Mouse (Mus musculus) limb, embryonic 14.5 days (tissue): ENCODE measurements around the gene Zdhhc14. TPM values are rescaled to one million over a fixed set of nuclear protein-coding genes. Genes with fewer than 3 reads are reported as not detected.

Experiments used
- ATAC-seq: fragments of 200-750 bp; cut with Nextera tagmentation; 2 replicates; pipeline ENCODE4 v1.8.0; 2017; ENCODE audit warnings: low read depth, moderate number of reproducible peaks, moderate TSS enrichment; ENCODE audit not compliant: low FRiP score
- DNase-seq: peaks from one replicate; pipeline ENCODE4 v3.0.0-alpha.2; 2015; ENCODE audit warnings: low spot score
- H3K27ac ChIP-seq: fragments of 300-500 bp; sonication (generic); replicated peaks from 2 replicates; pipeline ENCODE4 v1.5.1; 2014; ENCODE audit warnings: low read depth, mild to moderate bottlenecking, low read length, moderate library complexity, mixed read lengths
- H3K27me3 ChIP-seq: fragments of 300-500 bp; sonication (generic); 2 replicates; pipeline ENCODE4 v1.6.1; 2014; ENCODE audit warnings: low read length, mixed read lengths; ENCODE audit not compliant: control insufficient read depth, insufficient read depth
- H3K36me3 ChIP-seq: fragments of 300-500 bp; sonication (generic); 2 replicates; pipeline ENCODE4 v1.6.1; 2014; ENCODE audit warnings: mild to moderate bottlenecking, low read length, moderate library complexity, mixed read lengths; ENCODE audit not compliant: control insufficient read depth, insufficient read depth
- H3K4me1 ChIP-seq: fragments of 300-500 bp; sonication (generic); 2 replicates; pipeline ENCODE4 v1.6.1; 2014; ENCODE audit warnings: antibody characterized with exemption, low read length, mixed read lengths; ENCODE audit not compliant: control insufficient read depth, insufficient read depth
- H3K4me2 ChIP-seq: fragments of 300-500 bp; sonication (generic); replicated peaks from 2 replicates; pipeline ENCODE4 v1.6.1; 2014; ENCODE audit warnings: low read depth, mild to moderate bottlenecking, low read length, moderate library complexity; ENCODE audit not compliant: severe bottlenecking
- H3K4me3 ChIP-seq: fragments of 300-500 bp; sonication (generic); replicated peaks from 2 replicates; pipeline ENCODE4 v1.5.1; 2014; ENCODE audit warnings: low read length
- H3K9ac ChIP-seq: fragments of 300-500 bp; sonication (generic); 2 replicates; pipeline ENCODE4 v1.6.1; 2014; ENCODE audit warnings: mild to moderate bottlenecking, low read depth, low read length, moderate library complexity; ENCODE audit not compliant: severe bottlenecking
- H3K9me3 ChIP-seq: fragments of 300-500 bp; sonication (generic); 2 replicates; pipeline ENCODE4 v1.6.1; 2016; ENCODE audit warnings: low read length; ENCODE audit not compliant: control insufficient read depth
- POLR2A ChIP-seq: fragments of 200-500 bp; IDR thresholded peaks from 2 replicates; pipeline ENCODE4 v1.8.0; 2012; ENCODE audit warnings: inconsistent platforms, mild to moderate bottlenecking, moderate library complexity, borderline replicate concordance; ENCODE audit not compliant: insufficient read depth, insufficient read length; ENCODE audit errors: extremely low read depth
- WGBS: fragments of 180-500 bp; shearing (Covaris S2); extraction: QIAGEN DNeasy Blood & Tissue Kit; methylation state at CpG from one replicate; pipeline ENCODE4 v1.1.7; 2014; 5-methylcytosine and 5-hydroxymethylcytosine counted together
- polyA plus RNA-seq, 2 experiments: library from polyadenylated mRNA; depleted of rRNA in 1 of 2; stranded (reverse) in 1 of 2; unstranded in 1 of 2; fragments of >200 nt; fragmentation: Nextera tagmentation in 1 of 2; extraction: Ambion mirVana in 1 of 2; gene quantifications; 2 replicates each; pipeline versions ENCODE4 v1.2.1 to v1.2.3; 2012 to 2014

Zdhhc14 gene
- polyA plus RNA-seq, 2 experiments, result 3.0 to 4.3 TPM

DNA sequence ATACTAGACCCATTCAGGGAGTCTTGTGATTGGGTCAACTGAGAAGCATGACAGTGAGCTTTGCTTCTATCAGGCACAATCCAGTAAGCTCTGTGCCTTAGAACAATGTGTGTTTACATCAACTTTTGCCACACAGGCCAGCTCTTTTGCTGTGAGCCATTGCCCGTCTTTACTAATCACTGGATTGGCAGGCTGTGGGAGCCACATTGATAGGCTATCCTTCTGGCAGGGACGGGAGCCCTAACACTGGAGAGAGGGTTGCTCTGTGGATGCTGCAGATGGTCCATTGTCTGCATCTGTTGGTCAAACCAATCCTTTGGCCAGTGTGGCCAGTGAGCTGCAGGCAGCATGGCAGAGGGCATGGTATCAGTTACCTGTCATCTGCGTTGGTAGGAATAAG, 58.8 kb downstream of the Zdhhc14 start:
- TF ChIP-seq POLR2A, result no peak
- 89% methylated on average over 3 of the region's 3 CpGs for WGBS
- DNase-seq, result no peak
- no peak overlapping the region for H3K27ac ChIP-seq
- no peak for ATAC-seq
- H3K4me2 ChIP-seq, result no peak overlapping the region
- no peaks in the 10 kb centered on the region for H3K36me3 ChIP-seq
- H3K4me1 ChIP-seq, result no peaks in the 10 kb centered on the region
- no peak overlapping the region for H3K9ac ChIP-seq
- no peaks in the 10 kb centered on the region for H3K27me3 ChIP-seq
- no peak overlapping the region for H3K4me3 ChIP-seq
- no peaks in the 10 kb centered on the region for H3K9me3 ChIP-seq

DNA sequence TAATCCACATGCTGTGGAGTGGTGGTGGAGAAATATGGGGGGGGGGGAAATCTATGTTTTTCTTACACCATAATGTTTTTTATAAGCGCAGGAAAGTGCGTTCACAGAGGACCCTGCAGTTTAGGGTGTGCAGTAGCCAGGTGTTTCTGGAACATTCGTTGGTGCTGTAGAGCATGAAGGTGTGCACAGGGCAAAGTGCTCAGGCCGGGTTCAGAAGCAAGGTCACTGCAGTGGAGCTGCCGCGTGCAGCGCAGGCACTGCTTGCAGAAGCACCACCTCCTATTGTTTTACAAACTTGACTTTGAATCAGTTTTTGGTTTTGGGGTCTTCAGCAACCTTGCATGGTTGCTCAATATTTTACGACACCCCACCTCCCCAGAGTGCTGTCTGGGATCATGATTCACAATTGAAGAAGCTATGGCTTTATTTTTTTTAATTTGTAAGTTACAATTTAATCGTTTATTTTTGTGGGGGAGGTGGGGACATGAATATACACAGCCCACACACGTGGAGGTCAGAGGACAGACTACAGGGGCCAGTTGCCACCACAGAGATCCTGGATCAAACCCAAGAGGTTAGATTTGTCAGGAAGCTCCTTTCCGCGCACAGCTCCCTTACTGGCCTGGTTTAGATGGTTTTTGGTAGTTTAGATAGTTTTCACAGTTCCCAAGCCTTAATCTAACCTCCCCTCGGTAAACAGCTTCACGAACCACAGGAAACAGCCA, 59.8 kb downstream of the Zdhhc14 start:
- TF ChIP-seq POLR2A, result no peak
- Histone ChIP-seq H3K27me3 (no peaks in the 10 kb centered on the region), H3K27ac (no peak overlapping the region), H3K4me3 (no peak overlapping the region), H3K9me3 (no peaks in the 10 kb centered on the region), H3K4me2 (no peak overlapping the region), H3K9ac (no peak overlapping the region), H3K4me1 (no peaks in the 10 kb centered on the region), H3K36me3 (no peaks in the 10 kb centered on the region)
- ATAC-seq, result no peak
- WGBS, result 71% methylated on average over 14 of the region's 14 CpGs
- no peak for DNase-seq

DNA sequence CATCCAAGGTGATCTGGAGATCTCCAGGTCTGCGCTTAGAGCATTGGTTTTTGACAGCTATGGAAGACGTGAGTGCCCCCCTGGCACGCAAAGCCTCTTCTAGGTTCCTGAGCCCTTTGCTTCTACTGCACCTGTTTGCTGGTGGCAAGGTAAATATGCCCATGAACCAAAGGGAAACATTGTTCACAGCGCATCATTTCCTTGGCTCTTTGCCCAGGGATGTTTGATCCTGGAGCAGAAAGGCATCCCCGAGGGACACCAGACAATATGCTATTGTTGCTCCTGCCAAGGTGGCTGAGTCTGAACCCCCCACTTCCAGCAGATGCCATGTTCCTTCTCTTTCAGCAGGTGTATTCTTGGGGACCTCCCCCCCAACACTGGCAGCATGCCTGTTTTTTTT, 61.2 kb downstream of the Zdhhc14 start:
- no peaks in the 10 kb centered on the region for H3K9me3 ChIP-seq
- no peak overlapping the region for H3K4me3 ChIP-seq
- no peak overlapping the region for H3K4me2 ChIP-seq
- no peaks in the 10 kb centered on the region for H3K36me3 ChIP-seq
- no peak for DNase-seq
- no peak for TF ChIP-seq POLR2A
- no peak overlapping the region for H3K27ac ChIP-seq
- WGBS, result 87% methylated on average over 5 of the region's 5 CpGs
- no peaks in the 10 kb centered on the region for H3K4me1 ChIP-seq
- H3K27me3 ChIP-seq, result no peaks in the 10 kb centered on the region
- H3K9ac ChIP-seq, result no peak overlapping the region
- no peak for ATAC-seq

DNA sequence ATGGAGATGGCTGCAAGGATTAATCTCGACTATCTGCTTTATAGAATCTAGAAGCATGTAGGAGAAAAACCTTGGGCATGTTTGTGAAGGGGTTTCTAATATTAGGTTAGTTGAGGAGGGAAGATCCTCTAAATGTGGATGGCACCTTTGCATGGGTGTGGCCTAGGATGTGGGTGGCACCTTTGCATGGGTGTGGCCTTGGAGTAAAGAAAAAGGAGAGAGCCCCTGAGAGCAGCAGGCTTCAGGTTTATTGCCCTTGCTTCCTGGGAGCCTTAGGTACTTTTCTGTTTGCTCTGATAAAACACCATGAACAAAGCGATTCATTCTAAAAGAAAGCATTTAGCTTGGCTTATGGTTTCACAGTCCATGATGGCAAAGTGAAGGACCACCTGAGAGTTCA, 62.2 kb downstream of the Zdhhc14 start:
- WGBS, result 83% methylated on average over 2 of the region's 2 CpGs
- H3K27me3 ChIP-seq, result no peaks in the 10 kb centered on the region
- H3K9me3 ChIP-seq, result no peaks in the 10 kb centered on the region
- ATAC-seq (no peak), DNase-seq (no peak)
- no peaks in the 10 kb centered on the region for H3K36me3 ChIP-seq
- H3K27ac ChIP-seq, result no peak overlapping the region
- no peak for TF ChIP-seq POLR2A
- no peak overlapping the region for H3K4me2 ChIP-seq
- no peaks in the 10 kb centered on the region for H3K4me1 ChIP-seq
- H3K9ac ChIP-seq, result no peak overlapping the region
- H3K4me3 ChIP-seq, result no peak overlapping the region

DNA sequence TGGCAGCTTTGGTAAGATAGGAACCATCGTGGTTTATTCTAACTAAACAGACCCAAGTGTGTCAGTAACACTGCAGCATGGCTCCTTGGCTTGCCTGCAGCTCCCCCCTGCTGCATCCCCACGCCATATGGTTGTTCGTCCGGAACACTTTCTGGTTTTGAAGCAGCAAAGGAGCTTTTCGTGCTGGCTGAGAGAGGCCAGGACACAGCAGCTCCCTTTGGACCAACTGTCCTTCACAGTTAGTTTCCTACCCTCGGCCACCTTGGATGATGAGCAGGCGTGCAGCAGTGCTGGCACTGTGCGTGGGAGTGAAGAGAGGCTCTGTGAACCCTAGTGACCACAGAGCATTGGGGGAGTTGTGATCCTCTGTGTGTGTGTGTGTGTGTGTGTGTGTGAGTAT, 64.2 kb downstream of the Zdhhc14 start:
- TF ChIP-seq POLR2A, result no peak
- 63% methylated on average over 8 of the region's 8 CpGs for WGBS
- DNase-seq (no peak), ATAC-seq (no peak)
- H3K4me3 ChIP-seq, result no peak overlapping the region
- no peaks in the 10 kb centered on the region for H3K4me1 ChIP-seq
- H3K9ac ChIP-seq, result no peak overlapping the region
- no peak overlapping the region for H3K27ac ChIP-seq
- H3K4me2 ChIP-seq, result no peak overlapping the region
- no peaks in the 10 kb centered on the region for H3K27me3 ChIP-seq
- no peaks in the 10 kb centered on the region for H3K9me3 ChIP-seq
- H3K36me3 ChIP-seq, result no peaks in the 10 kb centered on the region
